Mouse (Mus musculus) CH12.LX (cell line): ENCODE data around the gene Baz2b.

ENCODE experiments used
- BHLHE40 ChIP-seq: IDR thresholded peaks from 2 replicates; pipeline ENCODE4 v1.6.1; 2011; ENCODE audit warnings: mild to moderate bottlenecking, low read depth, low read length, improper control_type of control experiment
- CTCF ChIP-seq, 2 experiments: IDR thresholded peaks in 1 of 2; conservative IDR thresholded peaks in 1 of 2; 2 replicates each; pipeline ENCODE4 v1.5.1; 2011 to 2012; ENCODE audit warnings: low read depth in 2 of 2, low read length in 2 of 2, improper control_type of control experiment in 1 of 2, inconsistent platforms in 1 of 2, mild to moderate bottlenecking in 1 of 2, moderate library complexity in 1 of 2
- E2F4 ChIP-seq: IDR thresholded peaks from 2 replicates; pipeline ENCODE4 v1.6.1; 2011; ENCODE audit warnings: low read depth, low read length, improper control_type of control experiment; ENCODE audit not compliant: insufficient replicate concordance
- ELF1 ChIP-seq: IDR thresholded peaks from 2 replicates; pipeline ENCODE4 v1.6.1; 2014; ENCODE audit warnings: low read depth, mild to moderate bottlenecking, inconsistent platforms, low read length, improper control_type of control experiment
- EP300 ChIP-seq: IDR thresholded peaks from 2 replicates; pipeline ENCODE4 v1.6.1; 2011; ENCODE audit warnings: low read length, improper control_type of control experiment
- GABPA ChIP-seq: IDR thresholded peaks from 2 replicates; pipeline ENCODE4 v1.6.1; 2012; ENCODE audit warnings: low read depth, low read length, improper control_type of control experiment, inconsistent platforms; ENCODE audit not compliant: insufficient replicate concordance
- HCFC1 ChIP-seq: IDR thresholded peaks from 2 replicates; pipeline ENCODE4 v1.6.1; 2012; ENCODE audit warnings: low read depth, mild to moderate bottlenecking, inconsistent platforms, low read length, improper control_type of control experiment
- MAZ ChIP-seq: IDR thresholded peaks from 2 replicates; pipeline ENCODE4 v1.6.1; 2012; ENCODE audit warnings: low read depth, mild to moderate bottlenecking, inconsistent platforms, low read length, improper control_type of control experiment, moderate library complexity
- NELFE ChIP-seq: IDR thresholded peaks from 2 replicates; pipeline ENCODE4 v1.6.1; 2011; ENCODE audit warnings: low read depth, low read length, improper control_type of control experiment
- POLR2A ChIP-seq: IDR thresholded peaks from 2 replicates; pipeline ENCODE4 v1.6.1; 2011; ENCODE audit warnings: low read depth, mild to moderate bottlenecking, improper control_type of control experiment, low read length
- SMC3 ChIP-seq: IDR thresholded peaks from 2 replicates; pipeline ENCODE4 v1.6.1; 2011; ENCODE audit warnings: low read depth, low read length, improper control_type of control experiment
- ZKSCAN1 ChIP-seq: IDR thresholded peaks from 2 replicates; pipeline ENCODE4 v1.6.1; 2012; ENCODE audit warnings: low read depth, inconsistent platforms, low read length, improper control_type of control experiment, borderline replicate concordance
- ZMIZ1 ChIP-seq: IDR thresholded peaks from 2 replicates; pipeline ENCODE4 v1.6.1; 2012; ENCODE audit warnings: low read depth, mild to moderate bottlenecking, inconsistent platforms, low read length, improper control_type of control experiment
- ZNF384 ChIP-seq: IDR thresholded peaks from 2 replicates; pipeline ENCODE4 v1.6.1; 2012; ENCODE audit warnings: low read depth, low read length, improper control_type of control experiment, inconsistent platforms

DNA sequence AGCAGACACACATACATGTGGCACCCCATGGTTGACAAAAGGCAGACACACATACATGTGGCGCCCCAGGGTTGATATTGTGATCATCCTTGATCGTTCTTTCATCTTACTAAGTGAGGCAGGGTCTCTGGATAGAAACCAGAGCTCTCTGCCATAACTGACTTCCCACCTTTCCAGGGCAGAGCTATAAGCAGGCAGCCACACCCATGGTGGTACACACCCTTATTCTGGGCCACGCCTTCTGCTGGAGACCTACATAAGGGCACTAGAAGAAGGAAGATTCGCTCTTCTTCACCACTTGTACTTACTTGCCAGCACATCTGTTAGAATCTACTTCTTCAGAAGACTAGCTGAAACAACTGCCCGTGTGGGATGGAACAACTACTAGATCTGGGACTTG, 150.3 kb downstream of the Baz2b start:
- TF ChIP-seq CTCF (conservative IDR thresholded peaks at IDR 0.05 in 1 of 2, IDR thresholded peaks at IDR 0.05 in 1 of 2; ENCODE audit: low read depth in 2 of 2, low read length in 2 of 2): no peak
- no peak for TF ChIP-seq POLR2A
- TF ChIP-seq ZMIZ1: no peak
- no peak for TF ChIP-seq ZKSCAN1
- no peak for TF ChIP-seq EP300
- no peak for TF ChIP-seq E2F4
- TF ChIP-seq ELF1: no peak
- TF ChIP-seq BHLHE40: no peak
- TF ChIP-seq HCFC1: no peak
- no peak for TF ChIP-seq GABPA
- TF ChIP-seq ZNF384: no peak
- TF ChIP-seq MAZ: no peak
- TF ChIP-seq SMC3: no peak
- no peak for TF ChIP-seq NELFE
